Mouse (Mus musculus) spleen, adult 2 months (tissue): ENCODE results near the gene Hsdl2. TPM values are rescaled to one million over a fixed set of nuclear protein-coding genes. Genes with fewer than 3 reads are reported as not detected.

Experiments
- DNase-seq, 2 experiments: peaks; one replicate each; pipeline versions ENCODE4 v3.0.0 to v3.0.0-alpha.2; 2012 to 2021; ENCODE audit warnings: low spot score in 2 of 2, low read depth in 1 of 2
- H3K27ac ChIP-seq: fragments of 200-500 bp; 2 replicates; pipeline ENCODE4 v1.5.1; 2012; ENCODE audit warnings: low read length, inconsistent platforms; ENCODE audit not compliant: insufficient read depth
- H3K27me3 ChIP-seq: fragments of 200-500 bp; 2 replicates; pipeline ENCODE4 v1.6.1; 2012; ENCODE audit warnings: mild to moderate bottlenecking, moderate library complexity, low read length, inconsistent platforms; ENCODE audit not compliant: control insufficient read depth, insufficient read depth
- H3K36me3 ChIP-seq: fragments of 200-500 bp; 2 replicates; pipeline ENCODE4 v1.6.1; 2012; ENCODE audit warnings: mild to moderate bottlenecking, low read length, inconsistent platforms; ENCODE audit not compliant: control insufficient read depth, insufficient read depth
- H3K4me1 ChIP-seq: fragments of 200-500 bp; 2 replicates; pipeline ENCODE4 v1.6.1; 2011; ENCODE audit warnings: inconsistent platforms; ENCODE audit not compliant: control insufficient read depth, insufficient read depth, insufficient read length
- H3K4me3 ChIP-seq: fragments of 200-500 bp; 2 replicates; pipeline ENCODE4 v1.5.1; 2011; ENCODE audit warnings: mild to moderate bottlenecking, inconsistent platforms; ENCODE audit not compliant: insufficient read depth, insufficient read length; ENCODE audit errors: extremely low read depth
- CTCF ChIP-seq: fragments of 200-500 bp; IDR thresholded peaks from 2 replicates; pipeline ENCODE4 v1.5.1; 2011; ENCODE audit warnings: mild to moderate bottlenecking, inconsistent platforms; ENCODE audit not compliant: insufficient read depth, insufficient read length, insufficient replicate concordance; ENCODE audit errors: extremely low read depth
- POLR2A ChIP-seq: fragments of 200-500 bp; IDR thresholded peaks from 2 replicates; pipeline ENCODE4 v1.6.1; 2011; ENCODE audit warnings: low read depth, low read length, inconsistent platforms
- WGBS: fragments of 180-500 bp; shearing (Covaris S2); methylation state at CpG from one replicate; pipeline ENCODE4 v1.1.7; 2018; 5-methylcytosine and 5-hydroxymethylcytosine counted together
- polyA plus RNA-seq: library from polyadenylated mRNA; depleted of rRNA; stranded (reverse); fragments of >200 nt; gene quantifications from 2 replicates; pipeline ENCODE4 v1.2.3, GENCODE M21; 2012

Hsdl2 gene
- polyA plus RNA-seq, 1 experiment, result 3.0 TPM

DNA sequence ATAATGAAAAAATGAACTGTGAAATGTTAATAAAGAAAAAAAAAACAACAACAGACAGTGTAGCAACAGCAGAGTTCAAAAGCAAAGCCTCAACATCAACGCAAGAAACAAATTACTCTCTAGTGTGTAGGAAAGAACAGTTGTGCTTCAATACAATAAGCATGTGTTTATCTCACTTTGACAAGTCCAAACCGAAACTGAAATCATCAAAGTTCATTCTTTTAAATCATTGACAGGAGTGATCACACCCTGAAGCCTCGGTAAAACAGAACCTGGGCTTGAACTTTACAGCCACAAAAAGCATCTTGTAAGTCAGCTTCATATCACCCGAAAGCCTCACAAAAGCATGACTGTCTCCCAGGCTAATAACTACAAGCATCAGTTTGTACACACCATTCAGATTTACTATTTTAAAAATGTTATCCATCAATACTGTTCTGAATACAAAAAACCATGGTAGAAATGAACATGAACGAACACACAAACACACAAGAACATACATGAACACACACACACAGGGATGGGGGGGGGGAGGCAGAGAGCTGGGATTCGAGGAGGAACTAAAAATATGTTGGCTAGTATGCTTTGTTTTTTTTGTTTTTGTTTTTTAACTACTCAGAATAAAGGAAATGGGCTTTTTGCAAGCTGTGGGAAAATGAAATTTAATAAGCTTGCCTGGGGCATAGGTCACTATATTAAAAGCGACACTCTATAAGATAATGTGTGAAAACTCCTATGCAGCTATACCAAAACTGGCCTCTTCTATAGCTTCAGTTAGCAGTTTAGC, 34.9 kb upstream of the Hsdl2 start:
- Histone ChIP-seq H3K36me3 (no peaks in the 10 kb centered on the region), H3K27ac (no peak overlapping the region), H3K27me3 (no peaks in the 10 kb centered on the region), H3K4me3 (peak overlapping the region; percentile 35; the same call in 1 of the 2 replicates), H3K4me1 (peaks cover 7% of the 10 kb centered on the region)
- no peak for TF ChIP-seq CTCF
- TF ChIP-seq POLR2A, result no peak
- no peak for DNase-seq
- WGBS, result 12% methylated on average over 7 of the region's 7 CpGs

DNA sequence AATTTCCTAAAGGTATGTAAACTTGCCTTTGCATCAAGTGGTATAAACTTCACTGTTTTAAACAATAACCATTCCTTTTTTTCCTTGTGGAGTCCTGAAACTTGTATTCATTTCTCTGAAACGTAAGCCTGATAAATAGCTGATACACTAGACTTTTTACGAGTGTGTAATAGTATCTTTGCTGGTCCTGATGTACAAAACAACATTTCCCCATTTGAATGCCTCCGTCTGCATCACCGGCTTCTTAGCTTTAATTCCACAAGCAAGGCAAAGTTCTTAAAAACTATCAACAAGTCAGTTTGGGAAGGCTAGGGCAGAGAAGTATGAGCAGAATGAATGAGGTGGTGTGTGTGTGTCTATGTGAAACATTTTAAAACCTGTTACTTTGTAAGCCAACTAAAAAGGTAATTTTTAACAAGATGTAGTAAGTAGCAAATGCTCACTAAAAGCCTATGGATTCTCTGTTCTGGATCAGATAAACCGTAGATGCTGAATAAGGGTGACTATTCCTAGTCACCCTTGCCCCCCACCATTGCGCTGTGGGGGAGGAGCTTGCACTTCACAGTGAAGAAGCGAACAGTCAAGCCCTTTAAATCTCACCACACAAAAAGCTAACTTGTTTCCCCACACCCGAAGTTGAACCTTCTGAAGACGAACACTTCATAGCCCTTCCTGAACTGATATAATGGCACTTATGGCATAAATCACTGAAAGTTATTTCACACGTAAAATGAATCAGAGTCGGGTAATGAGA, 34.0 kb upstream of the Hsdl2 start:
- 3% methylated on average over 11 of the region's 11 CpGs for WGBS
- H3K36me3 ChIP-seq, result no peaks in the 10 kb centered on the region
- H3K27ac ChIP-seq, result peak overlapping the region; percentile 18

DNA sequence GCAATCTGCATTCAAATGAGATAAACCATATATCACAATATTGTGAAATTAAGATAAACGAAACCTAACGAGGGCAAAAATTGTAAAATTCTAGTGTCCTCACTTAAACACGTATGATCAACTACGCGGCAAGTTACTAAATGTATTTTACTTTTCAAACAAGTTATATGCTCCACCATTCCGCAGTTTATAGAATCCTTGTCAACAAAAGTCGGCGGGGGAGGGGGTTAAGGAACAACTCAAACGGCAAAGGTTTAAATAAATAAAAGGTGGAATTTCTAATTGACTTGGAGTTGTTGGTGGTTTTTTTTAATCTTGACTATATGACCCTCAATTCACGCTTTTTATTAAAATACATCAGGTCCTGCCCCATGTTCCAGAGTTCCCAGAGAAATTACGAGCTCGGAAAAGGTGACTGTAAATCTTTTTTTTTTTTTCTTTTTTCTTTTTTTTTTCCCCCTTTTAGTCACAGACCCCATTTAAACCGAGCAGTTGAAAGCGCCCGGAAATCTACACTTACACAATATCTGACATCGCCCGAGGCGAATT, 33.3 kb upstream of the Hsdl2 start:
- Histone ChIP-seq H3K27me3 (no peaks in the 10 kb centered on the region), H3K4me3 (peak overlapping the region; percentile 100), H3K4me1 (peaks cover 7% of the 10 kb centered on the region), H3K27ac (peak overlapping the region; percentile 100), H3K36me3 (no peaks in the 10 kb centered on the region)
- under 1% methylated on average over 18 of the region's 18 CpGs for WGBS
- no peak for TF ChIP-seq CTCF
- DNase-seq, result no peak

More for the DNA sequence above, 34.0 kb upstream of the Hsdl2 start:
- peak in 1 of 2 experiments; percentile 22 for DNase-seq
- no peaks in the 10 kb centered on the region for H3K27me3 ChIP-seq
- H3K4me3 ChIP-seq, result peak overlapping the region; percentile 37
- TF ChIP-seq CTCF (no peak), POLR2A (no peak)
- peaks cover 7% of the 10 kb centered on the region for H3K4me1 ChIP-seq

DNA sequence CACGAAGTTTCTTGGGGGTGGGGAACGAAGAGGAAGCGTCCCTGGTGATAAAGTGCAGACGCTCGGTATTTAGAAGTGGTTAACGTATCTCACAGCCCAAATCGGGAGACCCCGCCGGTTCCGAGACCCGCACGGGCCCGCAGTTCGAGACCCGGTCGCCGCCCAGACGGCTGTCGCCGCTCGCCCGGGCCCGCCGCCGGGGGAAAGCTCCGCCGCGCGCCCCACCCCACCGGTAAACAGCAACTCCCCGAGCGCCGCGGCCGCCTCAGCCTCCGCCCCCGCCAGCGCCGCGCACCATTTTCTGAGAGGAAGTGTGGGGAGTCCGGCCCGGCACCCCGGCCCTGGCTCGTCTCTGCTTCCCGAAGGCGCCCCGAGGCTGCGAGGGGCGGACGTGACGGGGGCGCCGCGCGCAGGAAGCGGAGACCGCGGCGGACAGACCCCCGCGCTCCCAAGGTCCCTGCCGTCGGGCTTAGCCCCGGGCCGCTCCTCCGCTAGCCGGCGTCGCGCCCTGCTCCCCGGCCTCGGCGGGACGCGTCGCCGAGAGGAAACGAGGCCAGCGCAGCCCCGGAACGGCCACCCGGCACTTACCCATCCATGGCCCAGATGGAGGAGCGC, 32.7 kb upstream of the Hsdl2 start:
- Histone ChIP-seq H3K27ac (peak overlapping the region; percentile 100), H3K36me3 (no peaks in the 10 kb centered on the region), H3K27me3 (no peaks in the 10 kb centered on the region), H3K4me3 (peak overlapping the region; percentile 100), H3K4me1 (peaks cover 7% of the 10 kb centered on the region)
- TF ChIP-seq POLR2A (0 out of 2 replicates have a peak, but pooled peaks have one; percentile 2), CTCF (no peak)
- DNase-seq, result peak in 1 of 2 experiments; percentile 84
- WGBS, result under 1% methylated on average over 79 of the region's 83 CpGs

DNA sequence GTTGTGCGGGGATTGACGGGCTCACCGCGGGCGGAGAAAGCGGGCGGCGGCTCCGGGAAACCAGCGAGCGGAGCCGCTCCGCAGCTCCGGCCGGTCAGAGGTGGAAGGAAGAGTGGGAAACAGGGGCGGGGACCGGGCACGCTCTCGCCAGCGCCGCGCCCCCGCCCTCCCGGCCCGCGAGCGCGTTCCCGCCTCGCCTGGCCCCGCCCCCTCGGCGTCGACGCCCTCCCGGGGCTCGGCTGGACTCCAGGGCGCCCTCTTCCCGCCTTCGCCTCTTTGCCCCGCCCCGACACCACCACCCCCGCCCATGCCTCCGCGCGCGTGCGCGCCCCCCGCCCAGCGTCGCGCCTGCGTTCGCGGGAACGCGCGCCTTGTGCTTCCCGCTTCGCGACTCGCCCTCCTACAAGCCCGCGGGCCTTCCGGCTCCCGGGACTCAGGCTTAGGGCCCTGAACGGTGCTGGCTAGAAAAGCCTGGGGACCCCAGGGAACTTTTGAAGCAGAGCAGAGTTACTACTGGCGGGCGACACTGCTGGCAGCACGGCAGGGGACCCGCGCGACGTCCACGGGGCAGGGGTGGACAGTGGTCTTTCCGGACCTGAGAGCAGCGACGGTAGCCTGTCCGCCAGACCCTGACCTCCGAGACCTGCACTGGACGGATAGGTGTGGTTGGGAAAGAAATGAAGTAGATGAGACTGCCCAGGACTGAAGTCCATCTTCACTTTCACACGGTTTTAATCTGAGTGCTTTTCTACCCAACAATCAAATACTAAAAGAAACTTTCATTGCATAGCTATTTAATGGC, 32.0 kb upstream of the Hsdl2 start, which contains the start of gene Ptbp3:
Ptbp3 (minus strand) TSS at position 190 of the 802 bp plus-strand sequence.
- no peaks in the 10 kb centered on the region for H3K27me3 ChIP-seq

More for the DNA sequence above, 32.0 kb upstream of the Hsdl2 start, which contains the start of gene Ptbp3:
- Histone ChIP-seq H3K27ac (peak within 1 kb of the TSS; percentile 100), H3K4me1 (peaks cover 7% of the 10 kb centered on the region), H3K36me3 (no peaks in the 10 kb centered on the region), H3K4me3 (peak within 1 kb of the TSS; percentile 100)
- peak; percentile 69 for TF ChIP-seq POLR2A
- TF ChIP-seq CTCF, result no peak
- peak; percentile 85 to 90 for DNase-seq
- under 1% methylated on average over 55 of the region's 83 CpGs for WGBS
